Mouse (Mus musculus) megakaryocyte, adult 5-6 weeks (primary cell): Measurements from ENCODE around the gene Frs2. TPM values are rescaled to one million over a fixed set of nuclear protein-coding genes. Genes with fewer than 3 reads are reported as not detected.
"Not testable (repeated sequence)": the region's sequence is repeated elsewhere in the genome, so short reads cannot be mapped to it uniquely, and the experiment has no call there.

ENCODE experiments used
- ATAC-seq: 2 replicates; pipeline ENCODE4 v1.8.0; 2016; ENCODE audit warnings: mild to moderate bottlenecking, inconsistent platforms; ENCODE audit not compliant: poor library complexity, severe bottlenecking
- total RNA-seq, 2 experiments: library from RNA; stranded (forward) in 1 of 2; stranded (reverse) in 1 of 2; fragments of 153-499, 151-499 nt in 1 of 2; fragments of 221-1000, 200-1000 nt in 1 of 2; gene quantifications; 2 replicates each; pipeline versions ENCODE4 v1.2.3 to v1.2.4; 2015 to 2017

Gene Frs2
- total RNA-seq, 2 experiments from 2014 or later, result 10.5 to 25.0 TPM

- ATAC-seq, result peak; percentile 3
These were observed 622 bp downstream of the Frs2 start for GRCm38 (mm10) chr10:117147463-117148360.

GRCm38 (mm10) chr10:117146421-117146820, 1.9 kb downstream of the Frs2 start:
- no peak for ATAC-seq

- ATAC-seq, result no peak
These were observed 2.6 kb downstream of the Frs2 start for GRCm38 (mm10) chr10:117145546-117146265.

GRCm38 (mm10) chr10:117144628-117145027, 3.7 kb downstream of the Frs2 start:
- ATAC-seq, result no peak

GRCm38 (mm10) chr10:117144071-117144470, 4.3 kb downstream of the Frs2 start:
- ATAC-seq, result no peak

- no peak for ATAC-seq
These were observed 5.0 kb downstream of the Frs2 start for GRCm38 (mm10) chr10:117143311-117143710.

GRCm38 (mm10) chr10:117141939-117142552, 6.3 kb downstream of the Frs2 start:
- ATAC-seq, result 0 out of 2 replicates have a peak, but pooled peaks have one; percentile 33

GRCm38 (mm10) chr10:117131506-117131905, 16.8 kb downstream of the Frs2 start:
- ATAC-seq, result not testable (repeated sequence)

- ATAC-seq, result no peak
These were observed 18.3 kb downstream of the Frs2 start for GRCm38 (mm10) chr10:117130037-117130436.

- ATAC-seq, result no peak
These were observed 19.6 kb downstream of the Frs2 start for GRCm38 (mm10) chr10:117128693-117129092.

- peak; percentile 72 for ATAC-seq
These were observed 20.9 kb downstream of the Frs2 start for GRCm38 (mm10) chr10:117127480-117127879.

GRCm38 (mm10) chr10:117126719-117127118, 21.6 kb downstream of the Frs2 start:
- no peak for ATAC-seq

- ATAC-seq, result peak; percentile 48
These were observed 22.1 kb downstream of the Frs2 start for GRCm38 (mm10) chr10:117126233-117126632.

- ATAC-seq, result no peak
These were observed 26.9 kb downstream of the Frs2 start for GRCm38 (mm10) chr10:117121448-117121847.

GRCm38 (mm10) chr10:117120051-117120666, 28.2 kb downstream of the Frs2 start:
- no peak for ATAC-seq

- ATAC-seq, result no peak
These were observed 28.8 kb downstream of the Frs2 start for GRCm38 (mm10) chr10:117119531-117119930.

- ATAC-seq, result peak; percentile 30; the same call in 1 of the 2 replicates
These were observed 29.9 kb downstream of the Frs2 start for GRCm38 (mm10) chr10:117118421-117118831.

GRCm38 (mm10) chr10:117115652-117116051, 32.7 kb downstream of the Frs2 start:
- ATAC-seq, result no peak

GRCm38 (mm10) chr10:117112545-117112944, 35.8 kb downstream of the Frs2 start:
- ATAC-seq, result peak; percentile 76

- ATAC-seq, result no peak
These were observed 36.9 kb downstream of the Frs2 start for GRCm38 (mm10) chr10:117111455-117111854.

- no peak; the same call in 1 of the 2 replicates for ATAC-seq
These were observed 38.1 kb downstream of the Frs2 start for GRCm38 (mm10) chr10:117110271-117110670.
